Mouse (Mus musculus) heart, embryonic 13.5 days (tissue): ENCODE data around the gene Vgll4. TPM values are rescaled to one million over a fixed set of nuclear protein-coding genes. Genes with fewer than 3 reads are reported as not detected.
"Not testable (repeated sequence)": the region's sequence is repeated elsewhere in the genome, so short reads cannot be mapped to it uniquely, and the experiment has no call there.

Source experiments
- ATAC-seq: fragments of 200-750 bp; cut with Nextera tagmentation; 2 replicates; pipeline ENCODE4 v1.8.0; 2017; ENCODE audit warnings: moderate TSS enrichment; ENCODE audit not compliant: insufficient number of reproducible peaks, low FRiP score, low TSS enrichment; ENCODE audit errors: extremely low read depth
- H3K27ac ChIP-seq: fragments of 300-500 bp; sonication (generic); replicated peaks from 2 replicates; pipeline ENCODE4 v1.5.1; 2015; ENCODE audit warnings: moderate library complexity, mild to moderate bottlenecking, inconsistent platforms
- H3K27me3 ChIP-seq: fragments of 300-500 bp; sonication (generic); replicated peaks from 2 replicates; pipeline ENCODE4 v1.6.1; 2015; ENCODE audit warnings: mild to moderate bottlenecking, inconsistent platforms
- H3K36me3 ChIP-seq: fragments of 300-500 bp; sonication (generic); 2 replicates; pipeline ENCODE4 v1.6.1; 2015; ENCODE audit warnings: mild to moderate bottlenecking, inconsistent platforms
- H3K4me1 ChIP-seq: fragments of 300-500 bp; sonication (generic); 2 replicates; pipeline ENCODE4 v1.6.1; 2015; ENCODE audit warnings: inconsistent platforms
- H3K4me2 ChIP-seq: fragments of 300-500 bp; sonication (generic); 2 replicates; pipeline ENCODE4 v1.6.1; 2015; ENCODE audit warnings: inconsistent platforms, mild to moderate bottlenecking, moderate library complexity
- H3K4me3 ChIP-seq: fragments of 300-500 bp; sonication (generic); 2 replicates; pipeline ENCODE4 v1.5.1; 2015; ENCODE audit warnings: moderate library complexity, mild to moderate bottlenecking, inconsistent platforms
- H3K9ac ChIP-seq: fragments of 300-500 bp; sonication (generic); 2 replicates; pipeline ENCODE4 v1.6.1; 2015; ENCODE audit warnings: inconsistent platforms, mild to moderate bottlenecking, moderate library complexity
- H3K9me3 ChIP-seq: fragments of 300-500 bp; sonication (generic); 2 replicates; pipeline ENCODE4 v1.6.1; 2016; ENCODE audit warnings: inconsistent platforms
- WGBS: fragments of 180-500 bp; shearing (Covaris S2); methylation state at CpG from one replicate; pipeline ENCODE4 v1.1.7; 2015; ENCODE audit warnings: mixed read lengths; 5-methylcytosine and 5-hydroxymethylcytosine counted together
- polyA plus RNA-seq: library from polyadenylated mRNA; unstranded; fragments of >200 nt; fragmentation: Nextera tagmentation; extraction: Ambion mirVana; gene quantifications from 2 replicates; pipeline ENCODE4 v1.2.1, GENCODE M21; 2015

The Vgll4 gene
- polyA plus RNA-seq, 1 experiment from 2014 or later = 62.5 TPM

GRCm38 (mm10) chr6:114891272-114891671 lies 78.5 kb downstream of the Vgll4 start:
- 87% methylated on average over 12 of the region's 12 CpGs for WGBS
- Histone ChIP-seq H3K4me1 (peaks cover 93% of the 10 kb centered on the region), H3K9me3 (no peaks in the 10 kb centered on the region), H3K27ac (peak overlapping the region; percentile 82), H3K9ac (0 out of 2 replicates have a peak overlapping the region, but pooled peaks have one; percentile 54), H3K36me3 (peaks cover 43% of the 10 kb centered on the region), H3K27me3 (no peaks in the 10 kb centered on the region), H3K4me3 (no peak overlapping the region), H3K4me2 (peak overlapping the region; percentile 47)
- ATAC-seq = no peak

GRCm38 (mm10) chr6:114890411-114891115 lies 79.2 kb downstream of the Vgll4 start:
- Histone ChIP-seq H3K4me3 (no peak overlapping the region), H3K4me1 (peaks cover 95% of the 10 kb centered on the region), H3K36me3 (peaks cover 43% of the 10 kb centered on the region), H3K4me2 (peak overlapping the region; percentile 47), H3K9me3 (no peaks in the 10 kb centered on the region), H3K27me3 (no peaks in the 10 kb centered on the region), H3K9ac (peak overlapping the region; percentile 54; the same call in 1 of the 2 replicates), H3K27ac (peak overlapping the region; percentile 82)
- ATAC-seq = no peak
- WGBS = 29% methylated on average over 19 of the region's 19 CpGs

DNA sequence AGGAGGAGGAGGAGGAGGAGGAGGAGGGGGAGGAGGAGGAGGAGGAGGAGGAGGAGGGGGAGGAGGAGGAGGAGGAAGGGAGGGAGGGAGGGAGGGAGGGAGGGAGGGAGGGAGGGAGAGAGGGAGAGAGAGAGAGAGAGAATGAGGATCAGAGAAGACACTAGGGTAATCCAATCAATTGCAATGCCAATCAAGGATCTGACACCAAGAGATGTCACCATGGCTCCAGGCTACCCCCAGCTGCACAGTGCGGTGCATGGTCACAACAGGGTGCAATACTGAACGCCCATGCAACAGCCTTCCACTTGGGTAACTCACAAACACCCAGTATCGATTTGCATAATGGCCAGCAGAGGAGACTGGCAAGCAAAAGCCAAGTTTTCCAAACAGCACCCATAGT lies 79.8 kb downstream of the Vgll4 start:
- ATAC-seq, H3K9ac ChIP-seq, H3K4me3 ChIP-seq, H3K9me3 ChIP-seq, H3K27me3 ChIP-seq: not testable (repeated sequence)
- peaks cover 93% of the 10 kb centered on the region for H3K4me1 ChIP-seq
- H3K27ac ChIP-seq = peak overlapping the region; percentile 82
- H3K4me2 ChIP-seq = peak overlapping the region; percentile 47
- H3K36me3 ChIP-seq = peaks cover 44% of the 10 kb centered on the region
- WGBS = 75% methylated on average over 3 of the region's 3 CpGs

DNA sequence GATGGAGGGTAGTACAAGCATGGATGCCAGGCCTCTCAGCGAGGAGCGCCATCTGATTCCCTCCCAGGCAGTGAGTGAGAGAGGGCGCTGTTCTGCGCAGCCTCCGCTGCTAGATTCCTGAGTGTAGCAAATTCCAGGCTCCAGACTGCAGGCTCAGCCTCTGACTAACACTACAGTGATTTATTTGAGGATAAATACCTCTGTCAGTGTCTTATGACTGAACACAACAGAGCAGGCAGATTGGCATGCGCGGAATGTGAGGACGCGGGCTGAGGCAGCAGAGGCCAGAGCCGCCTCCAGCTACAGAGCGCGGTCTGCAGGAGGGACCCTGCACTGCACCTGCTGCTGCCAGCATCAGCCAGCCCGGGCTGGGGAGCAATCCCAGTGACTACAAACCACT lies 80.9 kb downstream of the Vgll4 start:
- peak; percentile 75; the same call in 1 of the 2 replicates for ATAC-seq
- Histone ChIP-seq H3K9ac (peak overlapping the region; percentile 66), H3K4me1 (peaks cover 94% of the 10 kb centered on the region), H3K27ac (peak overlapping the region; percentile 92), H3K27me3 (no peaks in the 10 kb centered on the region), H3K4me3 (no peak overlapping the region), H3K36me3 (peaks cover 52% of the 10 kb centered on the region), H3K4me2 (peak overlapping the region; percentile 35), H3K9me3 (no peaks in the 10 kb centered on the region)
- WGBS = 23% methylated on average over 13 of the region's 13 CpGs

GRCm38 (mm10) chr6:114886504-114887361 lies 83.1 kb downstream of the Vgll4 start:
- ATAC-seq = no peak
- H3K4me1 ChIP-seq = peaks cover 94% of the 10 kb centered on the region
- H3K36me3 ChIP-seq = peaks cover 54% of the 10 kb centered on the region
- H3K9ac ChIP-seq = no peak overlapping the region
- WGBS = 69% methylated on average over 11 of the region's 11 CpGs
- H3K4me2 ChIP-seq = no peak overlapping the region
- no peaks in the 10 kb centered on the region for H3K9me3 ChIP-seq
- no peak overlapping the region for H3K4me3 ChIP-seq
- no peaks in the 10 kb centered on the region for H3K27me3 ChIP-seq
- no peak overlapping the region for H3K27ac ChIP-seq

- 76% methylated on average over 6 of the region's 6 CpGs for WGBS
- Histone ChIP-seq H3K27ac (no peak overlapping the region), H3K9me3 (no peaks in the 10 kb centered on the region), H3K4me1 (peaks cover 94% of the 10 kb centered on the region), H3K4me2 (no peak overlapping the region), H3K27me3 (no peaks in the 10 kb centered on the region), H3K36me3 (peaks cover 54% of the 10 kb centered on the region), H3K9ac (no peak overlapping the region), H3K4me3 (no peak overlapping the region)
- ATAC-seq = no peak
Measured at GRCm38 (mm10) chr6:114886012-114886411, 83.8 kb downstream of the Vgll4 start.

- H3K9ac ChIP-seq = peak overlapping the region; percentile 39; the same call in 1 of the 2 replicates
Measured at GRCm38 (mm10) chr6:114885129-114885528, 84.7 kb downstream of the Vgll4 start.

GRCm38 (mm10) chr6:114883261-114883740 lies 86.5 kb downstream of the Vgll4 start:
- WGBS = 5% methylated on average over 9 of the region's 9 CpGs
- H3K9me3 ChIP-seq = no peaks in the 10 kb centered on the region
- ATAC-seq = peak; percentile 48; the same call in 1 of the 2 replicates
- H3K27me3 ChIP-seq = no peaks in the 10 kb centered on the region
- peak overlapping the region; percentile 76 for H3K9ac ChIP-seq
- H3K4me3 ChIP-seq = peak overlapping the region; percentile 23; the same call in 1 of the 2 replicates
- peaks cover 97% of the 10 kb centered on the region for H3K4me1 ChIP-seq
- peaks cover 52% of the 10 kb centered on the region for H3K36me3 ChIP-seq
- peak overlapping the region; percentile 50 for H3K4me2 ChIP-seq
- H3K27ac ChIP-seq = peak overlapping the region; percentile 93

More at GRCm38 (mm10) chr6:114885129-114885528, 84.7 kb downstream of the Vgll4 start:
- Histone ChIP-seq H3K9me3 (no peaks in the 10 kb centered on the region), H3K27me3 (no peaks in the 10 kb centered on the region), H3K4me2 (no peak overlapping the region), H3K4me1 (peaks cover 94% of the 10 kb centered on the region), H3K4me3 (no peak overlapping the region), H3K36me3 (peaks cover 50% of the 10 kb centered on the region), H3K27ac (peak overlapping the region; percentile 93)
- whole genome bisulfite sequencing = 75% methylated on average over 5 of the region's 5 CpGs
- no peak for ATAC-seq

DNA sequence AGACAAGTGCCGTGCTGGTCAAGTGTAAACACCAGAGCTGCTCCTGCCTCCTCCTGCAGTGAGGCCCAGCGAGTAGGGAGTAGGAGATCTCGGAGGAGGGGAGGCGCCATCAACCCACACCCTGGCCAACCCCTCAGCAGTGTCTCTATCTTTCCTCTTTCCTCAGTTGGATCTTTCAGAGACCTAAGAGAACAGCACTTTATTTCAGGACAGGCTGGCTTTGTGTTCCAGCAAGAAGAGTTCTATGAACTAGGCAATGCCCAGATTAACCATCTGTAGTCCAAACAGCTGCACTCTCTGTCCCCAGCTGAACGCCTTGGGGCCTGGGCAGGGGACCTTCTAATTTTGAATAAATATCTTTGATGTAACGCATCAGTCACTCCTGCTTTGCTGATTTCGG lies 87.1 kb downstream of the Vgll4 start:
- H3K4me3 ChIP-seq = no peak overlapping the region
- 34% methylated on average over 7 of the region's 7 CpGs for WGBS
- peaks cover 46% of the 10 kb centered on the region for H3K36me3 ChIP-seq
- peak overlapping the region; percentile 93 for H3K27ac ChIP-seq
- H3K27me3 ChIP-seq = no peaks in the 10 kb centered on the region
- no peak for ATAC-seq
- peaks cover 97% of the 10 kb centered on the region for H3K4me1 ChIP-seq
- H3K4me2 ChIP-seq = peak overlapping the region; percentile 50
- H3K9ac ChIP-seq = peak overlapping the region; percentile 76
- H3K9me3 ChIP-seq = no peaks in the 10 kb centered on the region

- WGBS = 52% methylated on average over 5 of the region's 5 CpGs
- Histone ChIP-seq H3K4me3 (no peak overlapping the region), H3K9ac (peak overlapping the region; percentile 76; the same call in 1 of the 2 replicates), H3K9me3 (no peaks in the 10 kb centered on the region), H3K27ac (peak overlapping the region; percentile 93), H3K4me2 (peak overlapping the region; percentile 50), H3K27me3 (no peaks in the 10 kb centered on the region), H3K36me3 (peaks cover 41% of the 10 kb centered on the region), H3K4me1 (peaks cover 97% of the 10 kb centered on the region)
- no peak for ATAC-seq
Measured at GRCm38 (mm10) chr6:114882212-114882611, 87.6 kb downstream of the Vgll4 start.

- peak overlapping the region; percentile 65 for H3K27ac ChIP-seq
Measured at GRCm38 (mm10) chr6:114880798-114881197, 89.0 kb downstream of the Vgll4 start.

More at GRCm38 (mm10) chr6:114880798-114881197, 89.0 kb downstream of the Vgll4 start:
- H3K4me1 ChIP-seq = peaks cover 97% of the 10 kb centered on the region
- no peak overlapping the region for H3K4me3 ChIP-seq
- no peak for ATAC-seq
- peaks cover 28% of the 10 kb centered on the region for H3K36me3 ChIP-seq
- no peaks in the 10 kb centered on the region for H3K27me3 ChIP-seq
- WGBS = 22% methylated on average over 4 of the region's 4 CpGs
- no peaks in the 10 kb centered on the region for H3K9me3 ChIP-seq
- H3K4me2 ChIP-seq = no peak overlapping the region
- no peak overlapping the region for H3K9ac ChIP-seq
